Mouse (Mus musculus): ENCODE results near the gene Ccdc110. TPM values are rescaled to one million over a fixed set of nuclear protein-coding genes. Genes with fewer than 3 reads are reported as not detected.
A peak's percentile ranks its signal among the peaks of the same experiment; 100 is the strongest.

Gene Ccdc110
- polyA plus RNA-seq, 1 experiment from 2014 or later: 0.29 TPM

DNA sequence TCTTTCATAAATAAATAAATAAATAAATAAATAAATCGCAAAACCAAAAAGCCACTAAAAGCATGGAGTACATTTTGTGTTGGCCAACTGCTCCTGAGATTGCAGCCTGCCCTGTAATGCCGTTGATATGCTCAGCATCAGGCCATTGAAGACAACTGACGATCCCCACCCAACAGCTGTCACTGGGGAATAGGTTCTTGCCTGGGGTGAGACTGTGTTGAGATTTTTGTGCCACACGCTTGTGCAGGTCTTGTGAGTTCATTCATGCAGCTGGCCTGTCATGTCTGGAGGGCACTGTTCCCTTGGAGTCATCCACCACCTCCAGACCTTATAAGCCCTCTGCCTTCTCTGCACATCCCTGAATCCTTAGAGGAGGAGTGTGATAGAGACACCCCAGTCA lies 11.9 kb downstream of the Ccdc110 start:
- H3K4me1 ChIP-seq (ENCODE audit: control insufficient read depth, insufficient read depth, low read length): no peaks in the 10 kb centered on the region
- no peak overlapping the region for H3K4me3 ChIP-seq (replicated peaks; ENCODE audit: low read depth, low read length)
- WGBS: 94% methylated on average over 4 of the region's 4 CpGs
- no peaks in the 10 kb centered on the region for H3K27me3 ChIP-seq (ENCODE audit: control insufficient read depth, insufficient read depth, low read length)
- no peak overlapping the region for H3K9ac ChIP-seq (replicated peaks; ENCODE audit: low read length)
- no peaks in the 10 kb centered on the region for H3K9me3 ChIP-seq (ENCODE audit: control insufficient read depth, low read length)
- H3K4me2 ChIP-seq (ENCODE audit: low read length): no peak overlapping the region
- DNase-seq: no peak
- ATAC-seq (ENCODE audit: low FRiP score, low TSS enrichment): no peak
- H3K36me3 ChIP-seq (ENCODE audit: control insufficient read depth, insufficient read depth, low read length): no peaks in the 10 kb centered on the region
- H3K27ac ChIP-seq (replicated peaks; ENCODE audit: low read depth, low read length): no peak overlapping the region

DNA sequence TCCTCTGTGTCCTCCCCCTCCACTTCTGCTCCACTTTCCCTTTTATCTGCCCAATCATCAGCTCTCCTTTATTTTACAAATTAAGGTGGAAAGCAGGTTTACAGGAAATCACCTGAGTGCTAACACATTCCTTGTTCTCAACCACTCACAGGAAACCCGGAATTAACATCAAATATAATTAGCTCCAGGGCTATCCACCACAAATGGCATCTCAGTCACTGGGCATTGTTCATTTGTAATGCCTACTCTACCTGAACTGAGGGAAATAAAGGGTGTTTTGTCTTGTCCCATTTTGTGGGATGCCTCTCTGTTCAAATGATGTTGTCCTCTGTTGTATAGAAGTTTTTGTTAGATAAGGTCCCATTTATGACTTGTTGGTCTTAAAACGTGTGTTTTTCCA lies 16.2 kb downstream of the Ccdc110 start:
- DNase-seq (no peak), ATAC-seq (ENCODE audit: low FRiP score, low TSS enrichment) (no peak)
- Histone ChIP-seq H3K27me3 (ENCODE audit: control insufficient read depth, insufficient read depth, low read length) (no peaks in the 10 kb centered on the region), H3K4me2 (ENCODE audit: low read length) (no peak overlapping the region), H3K4me3 (replicated peaks; ENCODE audit: low read depth, low read length) (no peak overlapping the region), H3K9ac (replicated peaks; ENCODE audit: low read length) (no peak overlapping the region), H3K36me3 (ENCODE audit: control insufficient read depth, insufficient read depth, low read length) (no peaks in the 10 kb centered on the region), H3K27ac (replicated peaks; ENCODE audit: low read depth, low read length) (no peak overlapping the region), H3K4me1 (ENCODE audit: control insufficient read depth, insufficient read depth, low read length) (no peaks in the 10 kb centered on the region), H3K9me3 (ENCODE audit: control insufficient read depth, low read length) (no peaks in the 10 kb centered on the region)
- 58% methylated on average over 2 of the region's 2 CpGs for WGBS

DNA sequence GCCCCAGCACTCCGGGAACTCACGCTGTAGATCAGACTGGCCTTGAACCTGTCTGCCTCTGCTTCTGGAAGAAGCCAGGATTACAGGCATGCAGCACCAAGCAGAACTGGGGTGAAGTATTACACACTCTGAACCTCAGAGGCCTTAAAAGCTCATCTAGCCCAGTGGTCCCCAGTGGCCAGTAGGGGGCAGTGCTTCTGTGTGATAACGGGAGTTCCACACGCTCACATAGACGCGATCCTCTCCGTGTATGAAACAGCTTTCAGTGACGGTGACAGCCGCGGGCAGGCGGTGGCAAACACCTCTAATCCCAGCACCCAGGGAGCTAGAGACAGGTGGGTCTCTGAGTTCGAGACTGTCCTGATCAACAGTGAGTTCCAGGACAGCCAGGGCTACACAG lies 36.5 kb downstream of the Ccdc110 start:
- H3K27ac ChIP-seq (replicated peaks; ENCODE audit: low read depth, low read length): no peak overlapping the region
- peaks cover 4% of the 10 kb centered on the region; the same call in 1 of the 2 replicates for H3K9me3 ChIP-seq (ENCODE audit: control insufficient read depth, low read length)
- H3K36me3 ChIP-seq (ENCODE audit: control insufficient read depth, insufficient read depth, low read length): no peaks in the 10 kb centered on the region
- 95% methylated on average over 12 of the region's 12 CpGs for WGBS
- no peaks in the 10 kb centered on the region for H3K27me3 ChIP-seq (ENCODE audit: control insufficient read depth, insufficient read depth, low read length)
- DNase-seq (no peak), ATAC-seq (ENCODE audit: low FRiP score, low TSS enrichment) (no peak)
- H3K4me2 ChIP-seq (ENCODE audit: low read length): no peak overlapping the region
- H3K4me1 ChIP-seq (ENCODE audit: control insufficient read depth, insufficient read depth, low read length): peaks cover 8% of the 10 kb centered on the region
- H3K4me3 ChIP-seq (replicated peaks; ENCODE audit: low read depth, low read length): no peak overlapping the region
- H3K9ac ChIP-seq (replicated peaks; ENCODE audit: low read length): no peak overlapping the region

DNA sequence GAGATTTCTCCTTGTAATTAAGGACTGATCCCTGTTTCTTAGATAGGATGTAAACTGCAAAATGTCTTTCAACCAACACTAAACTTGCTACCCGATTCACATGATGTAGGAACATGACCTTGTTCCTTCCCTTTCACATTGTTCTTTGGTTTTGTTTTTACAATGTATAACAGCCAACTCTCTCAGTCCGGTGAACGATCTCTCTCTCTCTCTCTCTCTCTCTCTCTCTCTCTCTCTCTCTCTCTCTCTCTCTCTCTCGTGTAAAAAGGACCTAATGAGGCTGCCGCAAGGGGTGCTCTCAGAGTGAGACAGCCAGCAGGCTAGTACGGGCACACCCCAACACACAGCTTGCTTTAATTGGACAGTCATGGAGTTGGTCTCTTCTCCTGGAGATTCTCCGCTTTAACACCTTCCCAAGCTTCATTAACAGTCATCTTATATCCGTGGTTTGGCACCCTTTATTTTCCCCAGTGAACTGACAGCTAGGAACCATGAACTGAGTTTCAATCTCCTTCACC lies 39.6 kb downstream of the Ccdc110 start:
- no peaks in the 10 kb centered on the region for H3K27me3 ChIP-seq (ENCODE audit: control insufficient read depth, insufficient read depth, low read length)
- ATAC-seq (ENCODE audit: low FRiP score, low TSS enrichment): no peak
- no peaks in the 10 kb centered on the region for H3K36me3 ChIP-seq (ENCODE audit: control insufficient read depth, insufficient read depth, low read length)
- DNase-seq: no peak
- peak overlapping the region; percentile 65; the same call in 1 of the 2 replicates for H3K9ac ChIP-seq (replicated peaks; ENCODE audit: low read length)
- peaks cover 4% of the 10 kb centered on the region; the same call in 1 of the 2 replicates for H3K9me3 ChIP-seq (ENCODE audit: control insufficient read depth, low read length)
- peaks cover 12% of the 10 kb centered on the region for H3K4me1 ChIP-seq (ENCODE audit: control insufficient read depth, insufficient read depth, low read length)
- H3K4me3 ChIP-seq (replicated peaks; ENCODE audit: low read depth, low read length): no peak overlapping the region
- H3K27ac ChIP-seq (replicated peaks; ENCODE audit: low read depth, low read length): no peak overlapping the region
- H3K4me2 ChIP-seq (ENCODE audit: low read length): peak overlapping the region; percentile 81
- 79% methylated on average over 8 of the region's 8 CpGs for WGBS

DNA sequence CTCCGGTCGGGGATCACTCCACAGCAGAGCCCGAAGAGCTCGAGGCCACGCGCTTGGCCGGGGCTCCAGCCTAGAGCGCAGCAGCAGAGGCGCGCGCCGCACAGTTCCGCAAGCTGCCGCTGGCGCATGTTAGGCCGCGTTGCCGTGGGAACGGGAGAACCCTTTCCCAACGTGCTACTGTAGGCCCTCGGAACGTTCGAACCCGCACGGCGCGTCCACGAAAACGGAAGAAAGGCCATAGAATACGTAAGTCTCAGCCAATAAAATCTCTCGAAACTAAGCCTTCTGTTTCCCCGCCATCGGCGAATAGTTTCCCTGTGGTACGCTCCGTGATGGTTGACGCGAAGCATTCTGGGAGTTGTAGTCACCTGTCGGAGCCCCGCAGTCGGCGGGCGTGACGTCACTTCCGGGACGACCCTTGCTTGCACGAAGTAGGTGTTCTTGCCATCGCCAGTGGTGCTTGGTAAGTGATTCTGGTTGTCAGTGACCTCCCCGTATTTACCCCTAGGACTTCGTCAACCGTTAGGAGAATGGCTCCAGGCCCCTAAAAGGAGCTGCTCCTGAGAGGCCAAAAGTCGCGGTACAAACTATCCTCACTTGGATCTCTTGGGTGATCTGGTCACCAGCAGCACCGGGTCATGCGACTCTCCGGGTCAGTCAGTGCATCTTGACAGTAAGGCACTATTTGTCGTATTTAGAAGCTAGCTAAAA lies 40.9 kb downstream of the Ccdc110 start, which contains the start of the genes 1700029J07Rik and Ufsp2:
1700029J07Rik (minus strand) TSS at position 127 of the 711 bp plus-strand sequence.
Ufsp2 (plus strand) TSS at position 403 of the 711 bp plus-strand sequence.
- DNase-seq (peak; percentile 100), ATAC-seq (ENCODE audit: low FRiP score, low TSS enrichment) (peak; percentile 99)
- H3K9me3 ChIP-seq (ENCODE audit: control insufficient read depth, low read length): peaks cover 4% of the 10 kb centered on the region; the same call in 1 of the 2 replicates
- peak within 1 kb of the TSS; percentile 81 for H3K4me2 ChIP-seq (ENCODE audit: low read length)
- H3K27me3 ChIP-seq (ENCODE audit: control insufficient read depth, insufficient read depth, low read length): no peaks in the 10 kb centered on the region
- H3K9ac ChIP-seq (replicated peaks; ENCODE audit: low read length): peak within 1 kb of the TSS; percentile 65
- peak within 1 kb of the TSS; percentile 62 for H3K4me3 ChIP-seq (replicated peaks; ENCODE audit: low read depth, low read length)
- peaks cover 12% of the 10 kb centered on the region for H3K4me1 ChIP-seq (ENCODE audit: control insufficient read depth, insufficient read depth, low read length)
- peaks cover 4% of the 10 kb centered on the region; the same call in 1 of the 2 replicates for H3K36me3 ChIP-seq (ENCODE audit: control insufficient read depth, insufficient read depth, low read length)
- whole genome bisulfite sequencing: 2% methylated on average over 57 of the region's 57 CpGs
- peak within 1 kb of the TSS; percentile 77 for H3K27ac ChIP-seq (replicated peaks; ENCODE audit: low read depth, low read length)

DNA sequence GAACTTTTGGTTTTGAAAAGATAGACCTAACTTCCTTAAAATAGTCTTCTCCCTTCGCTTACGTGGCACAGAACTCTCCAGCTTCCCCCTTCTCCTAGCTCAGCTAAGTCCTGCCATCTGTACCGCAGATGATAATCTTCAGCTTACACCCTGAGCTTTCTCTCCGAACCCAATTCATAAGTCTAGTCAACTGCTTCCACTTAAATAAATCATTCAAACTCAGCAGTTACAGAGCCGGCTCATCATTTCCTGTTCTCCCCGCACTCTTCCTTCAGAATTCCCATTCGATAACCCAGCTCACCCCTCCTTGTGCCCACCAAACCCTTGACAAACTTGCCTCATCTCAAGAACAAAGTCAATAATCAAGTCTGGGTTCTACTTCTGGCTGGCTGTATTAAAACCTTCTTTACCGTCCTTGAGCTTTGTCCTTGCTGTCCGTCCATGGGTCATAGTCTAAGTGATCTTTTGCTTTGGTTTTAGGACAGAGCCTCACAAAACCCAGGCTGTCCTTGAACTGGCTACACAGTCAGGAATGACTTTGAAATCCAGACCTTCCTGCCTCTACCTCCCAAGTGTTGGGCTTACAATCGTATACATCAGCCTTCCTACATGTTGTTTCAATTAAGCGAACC lies 41.5 kb downstream of the Ccdc110 start:
- ATAC-seq (ENCODE audit: low FRiP score, low TSS enrichment) (no peak), DNase-seq (no peak)
- Histone ChIP-seq H3K9ac (replicated peaks; ENCODE audit: low read length) (peak overlapping the region; percentile 54), H3K4me1 (ENCODE audit: control insufficient read depth, insufficient read depth, low read length) (peaks cover 12% of the 10 kb centered on the region), H3K27me3 (ENCODE audit: control insufficient read depth, insufficient read depth, low read length) (no peaks in the 10 kb centered on the region), H3K4me2 (ENCODE audit: low read length) (peak overlapping the region; percentile 81), H3K4me3 (replicated peaks; ENCODE audit: low read depth, low read length) (peak overlapping the region; percentile 62), H3K9me3 (ENCODE audit: control insufficient read depth, low read length) (peaks cover 4% of the 10 kb centered on the region; the same call in 1 of the 2 replicates), H3K36me3 (ENCODE audit: control insufficient read depth, insufficient read depth, low read length) (peaks cover 8% of the 10 kb centered on the region; the same call in 1 of the 2 replicates), H3K27ac (replicated peaks; ENCODE audit: low read depth, low read length) (no peak overlapping the region)
- 72% methylated on average over 11 of the region's 11 CpGs for WGBS

DNA sequence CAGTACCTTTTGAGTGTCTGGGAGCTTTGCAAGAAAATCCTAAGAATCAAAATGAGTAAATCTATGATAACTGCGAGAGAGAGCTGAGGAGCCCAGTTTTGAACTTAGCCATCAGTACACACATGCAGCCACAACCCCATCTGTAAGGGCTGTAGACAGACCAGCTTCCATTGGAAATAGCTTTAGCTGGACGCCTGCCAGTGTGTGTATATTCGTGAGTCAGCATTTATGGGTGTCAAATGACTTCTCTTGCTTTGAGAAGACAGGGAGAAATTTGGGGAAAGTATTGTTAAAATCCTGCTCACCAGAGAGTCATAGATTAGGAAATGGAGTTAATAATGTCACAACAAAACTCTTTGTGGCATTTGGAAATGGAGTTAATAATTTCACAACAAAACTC lies 52.2 kb downstream of the Ccdc110 start:
- Histone ChIP-seq H3K9me3 (ENCODE audit: control insufficient read depth, low read length) (no peaks in the 10 kb centered on the region), H3K9ac (replicated peaks; ENCODE audit: low read length) (no peak overlapping the region), H3K27me3 (ENCODE audit: control insufficient read depth, insufficient read depth, low read length) (no peaks in the 10 kb centered on the region), H3K27ac (replicated peaks; ENCODE audit: low read depth, low read length) (no peak overlapping the region), H3K4me2 (ENCODE audit: low read length) (no peak overlapping the region), H3K36me3 (ENCODE audit: control insufficient read depth, insufficient read depth, low read length) (peaks cover 39% of the 10 kb centered on the region), H3K4me3 (replicated peaks; ENCODE audit: low read depth, low read length) (no peak overlapping the region), H3K4me1 (ENCODE audit: control insufficient read depth, insufficient read depth, low read length) (no peaks in the 10 kb centered on the region)
- ATAC-seq (ENCODE audit: low FRiP score, low TSS enrichment): no peak
- WGBS: 89% methylated on average over 3 of the region's 3 CpGs
- no peak for DNase-seq

DNA sequence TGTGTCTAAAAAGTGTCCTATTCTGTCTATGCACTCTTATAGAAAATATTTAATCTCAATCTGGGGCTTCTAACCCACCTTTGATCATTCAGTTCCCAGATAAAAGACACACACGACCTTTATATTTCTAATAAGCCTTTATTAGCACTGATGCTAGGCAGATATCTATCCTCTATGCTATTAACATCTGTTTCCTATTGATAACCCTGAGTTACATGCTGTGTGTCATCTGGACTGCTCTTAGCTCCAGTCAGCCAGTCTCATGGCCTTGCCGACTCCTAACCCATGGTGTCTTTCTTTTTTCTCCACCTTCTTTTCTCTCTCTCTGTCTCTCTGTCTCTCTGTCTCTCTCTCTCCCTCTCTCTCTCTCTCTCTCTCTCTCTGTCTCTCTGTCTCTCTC lies 53.8 kb downstream of the Ccdc110 start:
- WGBS: 72% methylated on average over 2 of the region's 2 CpGs
- H3K9me3 ChIP-seq (ENCODE audit: control insufficient read depth, low read length): no peaks in the 10 kb centered on the region
- no peaks in the 10 kb centered on the region for H3K4me1 ChIP-seq (ENCODE audit: control insufficient read depth, insufficient read depth, low read length)
- ATAC-seq (ENCODE audit: low FRiP score, low TSS enrichment) (no peak), DNase-seq (no peak)
- H3K4me3 ChIP-seq (replicated peaks; ENCODE audit: low read depth, low read length): no peak overlapping the region
- H3K27ac ChIP-seq (replicated peaks; ENCODE audit: low read depth, low read length): no peak overlapping the region
- H3K9ac ChIP-seq (replicated peaks; ENCODE audit: low read length): no peak overlapping the region
- H3K36me3 ChIP-seq (ENCODE audit: control insufficient read depth, insufficient read depth, low read length): peaks cover 34% of the 10 kb centered on the region
- H3K4me2 ChIP-seq (ENCODE audit: low read length): no peak overlapping the region
- H3K27me3 ChIP-seq (ENCODE audit: control insufficient read depth, insufficient read depth, low read length): no peaks in the 10 kb centered on the region

Measured in midbrain, embryonic 14.5 days (tissue).